Mouse (Mus musculus): ENCODE measurements at regions not wholly inside any gene's neighbourhood (a gene's known extent, or its start where the extent isn't known, plus 50 kb on each side); places are given as distances from the start of the nearest gene placed in this dataset.

- ATAC-seq (ENCODE audit: low FRiP score) = no peak
- Histone ChIP-seq H3K4me1 (replicated peaks; ENCODE audit: control insufficient read depth, insufficient read depth, low read length) (no peaks in the 10 kb centered on the region), H3K4me2 (replicated peaks) (no peak overlapping the region), H3K27me3 (ENCODE audit: control insufficient read depth, insufficient read depth, low read length) (no peaks in the 10 kb centered on the region), H3K4me3 (replicated peaks; ENCODE audit: low read length) (no peak overlapping the region), H3K9ac (no peak overlapping the region), H3K9me3 (ENCODE audit: control insufficient read depth, low read length) (0 out of 2 replicates have a peak, but pooled peaks cover 3% of the 10 kb centered on the region), H3K27ac (no peak overlapping the region), H3K36me3 (replicated peaks; ENCODE audit: control insufficient read depth, insufficient read depth) (no peaks in the 10 kb centered on the region)
- WGBS = 74% methylated on average over 7 of the region's 7 CpGs
- no peak for DNase-seq (ENCODE audit: low spot score)
Measured at GRCm38 (mm10) chr2:92772623-92773022, 142.3 kb upstream of the Syt13 start.

GRCm38 (mm10) chr2:92776497-92776896, 138.4 kb upstream of the Syt13 start:
- Histone ChIP-seq H3K9me3 (ENCODE audit: control insufficient read depth, low read length) (no peaks in the 10 kb centered on the region; the same call in 1 of the 2 replicates), H3K36me3 (replicated peaks; ENCODE audit: control insufficient read depth, insufficient read depth) (no peaks in the 10 kb centered on the region), H3K4me2 (replicated peaks) (no peak overlapping the region), H3K27ac (no peak overlapping the region), H3K4me1 (replicated peaks; ENCODE audit: control insufficient read depth, insufficient read depth, low read length) (0 out of 2 replicates have a peak, but pooled peaks cover 4% of the 10 kb centered on the region), H3K9ac (no peak overlapping the region), H3K27me3 (ENCODE audit: control insufficient read depth, insufficient read depth, low read length) (no peaks in the 10 kb centered on the region), H3K4me3 (replicated peaks; ENCODE audit: low read length) (no peak overlapping the region)
- WGBS = 88% methylated on average over 2 of the region's 2 CpGs
- ATAC-seq (ENCODE audit: low FRiP score) (no peak), DNase-seq (ENCODE audit: low spot score) (no peak)

- Histone ChIP-seq H3K36me3 (replicated peaks; ENCODE audit: control insufficient read depth, insufficient read depth) (no peaks in the 10 kb centered on the region), H3K27me3 (ENCODE audit: control insufficient read depth, insufficient read depth, low read length) (no peaks in the 10 kb centered on the region), H3K27ac (no peak overlapping the region), H3K9me3 (ENCODE audit: control insufficient read depth, low read length) (no peaks in the 10 kb centered on the region; the same call in 1 of the 2 replicates), H3K4me3 (replicated peaks; ENCODE audit: low read length) (no peak overlapping the region), H3K9ac (no peak overlapping the region), H3K4me2 (replicated peaks) (no peak overlapping the region), H3K4me1 (replicated peaks; ENCODE audit: control insufficient read depth, insufficient read depth, low read length) (0 out of 2 replicates have a peak, but pooled peaks cover 4% of the 10 kb centered on the region)
- DNase-seq (ENCODE audit: low spot score) = no peak
- 52% methylated on average over 1 of the region's 1 CpGs for WGBS
- no peak for ATAC-seq (ENCODE audit: low FRiP score)
Measured at GRCm38 (mm10) chr2:92779101-92779500, 135.8 kb upstream of the Syt13 start.

- Histone ChIP-seq H3K4me1 (replicated peaks; ENCODE audit: control insufficient read depth, insufficient read depth, low read length) (0 out of 2 replicates have a peak, but pooled peaks cover 4% of the 10 kb centered on the region), H3K9me3 (ENCODE audit: control insufficient read depth, low read length) (no peaks in the 10 kb centered on the region; the same call in 1 of the 2 replicates), H3K9ac (no peak overlapping the region), H3K4me2 (replicated peaks) (no peak overlapping the region), H3K27me3 (ENCODE audit: control insufficient read depth, insufficient read depth, low read length) (no peaks in the 10 kb centered on the region), H3K4me3 (replicated peaks; ENCODE audit: low read length) (no peak overlapping the region), H3K36me3 (replicated peaks; ENCODE audit: control insufficient read depth, insufficient read depth) (no peaks in the 10 kb centered on the region), H3K27ac (no peak overlapping the region)
- WGBS = 93% methylated on average over 1 of the region's 1 CpGs
- DNase-seq (ENCODE audit: low spot score) (no peak), ATAC-seq (ENCODE audit: low FRiP score) (no peak)
Measured at GRCm38 (mm10) chr2:92780021-92780420, 134.9 kb upstream of the Syt13 start.

- H3K4me2 ChIP-seq (replicated peaks) = no peak overlapping the region
- DNase-seq (ENCODE audit: low spot score) (no peak), ATAC-seq (ENCODE audit: low FRiP score) (no peak)
- no peaks in the 10 kb centered on the region; the same call in 1 of the 2 replicates for H3K9me3 ChIP-seq (ENCODE audit: control insufficient read depth, low read length)
- H3K27ac ChIP-seq = no peak overlapping the region
- no peak overlapping the region for H3K4me3 ChIP-seq (replicated peaks; ENCODE audit: low read length)
- H3K9ac ChIP-seq = no peak overlapping the region
- no peaks in the 10 kb centered on the region for H3K36me3 ChIP-seq (replicated peaks; ENCODE audit: control insufficient read depth, insufficient read depth)
- WGBS = 88% methylated on average over 5 of the region's 5 CpGs
- no peaks in the 10 kb centered on the region for H3K27me3 ChIP-seq (ENCODE audit: control insufficient read depth, insufficient read depth, low read length)
- 0 out of 2 replicates have a peak, but pooled peaks cover 4% of the 10 kb centered on the region for H3K4me1 ChIP-seq (replicated peaks; ENCODE audit: control insufficient read depth, insufficient read depth, low read length)
Measured at GRCm38 (mm10) chr2:92781451-92781850, 133.4 kb upstream of the Syt13 start.

- DNase-seq (ENCODE audit: low spot score) (no peak), ATAC-seq (ENCODE audit: low FRiP score) (no peak)
- Histone ChIP-seq H3K4me3 (replicated peaks; ENCODE audit: low read length) (no peak overlapping the region), H3K27me3 (ENCODE audit: control insufficient read depth, insufficient read depth, low read length) (no peaks in the 10 kb centered on the region), H3K27ac (no peak overlapping the region), H3K36me3 (replicated peaks; ENCODE audit: control insufficient read depth, insufficient read depth) (no peaks in the 10 kb centered on the region), H3K4me2 (replicated peaks) (no peak overlapping the region), H3K4me1 (replicated peaks; ENCODE audit: control insufficient read depth, insufficient read depth, low read length) (0 out of 2 replicates have a peak, but pooled peaks cover 4% of the 10 kb centered on the region), H3K9me3 (ENCODE audit: control insufficient read depth, low read length) (no peaks in the 10 kb centered on the region; the same call in 1 of the 2 replicates), H3K9ac (no peak overlapping the region)
- 72% methylated on average over 4 of the region's 4 CpGs for WGBS
Measured at GRCm38 (mm10) chr2:92782621-92783020, 132.3 kb upstream of the Syt13 start.

- ATAC-seq (ENCODE audit: low FRiP score) (no peak), DNase-seq (ENCODE audit: low spot score) (no peak)
- Histone ChIP-seq H3K9ac (no peak overlapping the region), H3K9me3 (ENCODE audit: control insufficient read depth, low read length) (no peaks in the 10 kb centered on the region), H3K27me3 (ENCODE audit: control insufficient read depth, insufficient read depth, low read length) (no peaks in the 10 kb centered on the region), H3K4me2 (replicated peaks) (no peak overlapping the region), H3K36me3 (replicated peaks; ENCODE audit: control insufficient read depth, insufficient read depth) (no peaks in the 10 kb centered on the region), H3K4me1 (replicated peaks; ENCODE audit: control insufficient read depth, insufficient read depth, low read length) (0 out of 2 replicates have a peak, but pooled peaks cover 4% of the 10 kb centered on the region), H3K27ac (no peak overlapping the region), H3K4me3 (replicated peaks; ENCODE audit: low read length) (no peak overlapping the region)
- WGBS = 73% methylated on average over 2 of the region's 2 CpGs
Measured at GRCm38 (mm10) chr2:92784916-92785315, 130.0 kb upstream of the Syt13 start.

GRCm38 (mm10) chr2:92787925-92788410, 126.9 kb upstream of the Syt13 start:
- no peak for DNase-seq (ENCODE audit: low spot score)
- WGBS = 77% methylated on average over 4 of the region's 4 CpGs

GRCm38 (mm10) chr2:92788875-92789274, 126.0 kb upstream of the Syt13 start:
- DNase-seq (ENCODE audit: low spot score) (no peak), ATAC-seq (ENCODE audit: low FRiP score) (no peak)
- Histone ChIP-seq H3K9me3 (ENCODE audit: control insufficient read depth, low read length) (no peaks in the 10 kb centered on the region), H3K4me2 (replicated peaks) (no peak overlapping the region), H3K9ac (no peak overlapping the region), H3K4me1 (replicated peaks; ENCODE audit: control insufficient read depth, insufficient read depth, low read length) (no peaks in the 10 kb centered on the region), H3K27me3 (ENCODE audit: control insufficient read depth, insufficient read depth, low read length) (no peaks in the 10 kb centered on the region), H3K4me3 (replicated peaks; ENCODE audit: low read length) (no peak overlapping the region), H3K27ac (no peak overlapping the region), H3K36me3 (replicated peaks; ENCODE audit: control insufficient read depth, insufficient read depth) (no peaks in the 10 kb centered on the region)
- WGBS = 88% methylated on average over 5 of the region's 5 CpGs

More at GRCm38 (mm10) chr2:92787925-92788410, 126.9 kb upstream of the Syt13 start:
- H3K27ac ChIP-seq = no peak overlapping the region
- H3K9me3 ChIP-seq (ENCODE audit: control insufficient read depth, low read length) = no peaks in the 10 kb centered on the region
- no peak overlapping the region for H3K4me3 ChIP-seq (replicated peaks; ENCODE audit: low read length)
- H3K4me1 ChIP-seq (replicated peaks; ENCODE audit: control insufficient read depth, insufficient read depth, low read length) = no peaks in the 10 kb centered on the region
- ATAC-seq (ENCODE audit: low FRiP score) = no peak
- H3K27me3 ChIP-seq (ENCODE audit: control insufficient read depth, insufficient read depth, low read length) = no peaks in the 10 kb centered on the region
- H3K36me3 ChIP-seq (replicated peaks; ENCODE audit: control insufficient read depth, insufficient read depth) = no peaks in the 10 kb centered on the region
- no peak overlapping the region for H3K4me2 ChIP-seq (replicated peaks)
- H3K9ac ChIP-seq = no peak overlapping the region

- H3K36me3 ChIP-seq (replicated peaks; ENCODE audit: control insufficient read depth, insufficient read depth) = no peaks in the 10 kb centered on the region
- H3K4me2 ChIP-seq (replicated peaks) = no peak overlapping the region
- ATAC-seq (ENCODE audit: low FRiP score) (no peak), DNase-seq (ENCODE audit: low spot score) (no peak)
- no peaks in the 10 kb centered on the region for H3K4me1 ChIP-seq (replicated peaks; ENCODE audit: control insufficient read depth, insufficient read depth, low read length)
- no peak overlapping the region for H3K27ac ChIP-seq
- H3K9me3 ChIP-seq (ENCODE audit: control insufficient read depth, low read length) = no peaks in the 10 kb centered on the region
- H3K27me3 ChIP-seq (ENCODE audit: control insufficient read depth, insufficient read depth, low read length) = no peaks in the 10 kb centered on the region
- H3K4me3 ChIP-seq (replicated peaks; ENCODE audit: low read length) = no peak overlapping the region
- 98% methylated on average over 2 of the region's 2 CpGs for WGBS
- no peak overlapping the region for H3K9ac ChIP-seq
Measured at GRCm38 (mm10) chr2:92790374-92790773, 124.5 kb upstream of the Syt13 start.

Data from hindbrain, embryonic 14.5 days (tissue).